Mouse (Mus musculus) liver, embryonic 14.5 days (tissue): ENCODE data around the gene S100a1. TPM values are rescaled to one million over a fixed set of nuclear protein-coding genes. Genes with fewer than 3 reads are reported as not detected.

Source experiments
- ATAC-seq: fragments of 200-750 bp; cut with Nextera tagmentation; 2 replicates; pipeline ENCODE4 v1.8.0; 2017; ENCODE audit warnings: moderate number of reproducible peaks, mild to moderate bottlenecking, moderate library complexity; ENCODE audit not compliant: insufficient read depth
- DNase-seq, 3 experiments: peaks; one replicate each; pipeline ENCODE4 v3.0.0-alpha.2; 2012 to 2013; ENCODE audit warnings: low read depth in 3 of 3, low spot score in 3 of 3
- H3K27ac ChIP-seq: fragments of 300-500 bp; sonication (generic); 2 replicates; pipeline ENCODE4 v1.5.1; 2014; ENCODE audit warnings: moderate library complexity, mild to moderate bottlenecking, control low read depth, inconsistent platforms
- H3K27me3 ChIP-seq: fragments of 300-500 bp; sonication (generic); 2 replicates; pipeline ENCODE4 v1.6.1; 2014; ENCODE audit warnings: mild to moderate bottlenecking, low read length, moderate library complexity; ENCODE audit not compliant: control insufficient read depth, insufficient read depth
- H3K36me3 ChIP-seq: fragments of 300-500 bp; sonication (generic); replicated peaks from 2 replicates; pipeline ENCODE4 v1.6.1; 2014; ENCODE audit warnings: low read depth; ENCODE audit not compliant: control insufficient read depth, insufficient read depth
- H3K4me1 ChIP-seq, 2 experiments: fragments of 200-500 bp in 1 of 2; fragments of 300-500 bp in 1 of 2; sonication (generic) in 1 of 2; replicated peaks; 2 replicates each; pipeline ENCODE4 v1.6.1; 2012 to 2014; ENCODE audit warnings: antibody characterized with exemption in 1 of 2, inconsistent platforms in 1 of 2, low read length in 1 of 2; ENCODE audit not compliant: control insufficient read depth in 2 of 2, insufficient read depth in 2 of 2
- H3K4me2 ChIP-seq: fragments of 300-500 bp; sonication (generic); 2 replicates; pipeline ENCODE4 v1.6.1; 2014; ENCODE audit warnings: low read depth, mild to moderate bottlenecking, control low read depth, moderate library complexity
- H3K4me3 ChIP-seq, 2 experiments: fragments of 200-500 bp in 1 of 2; fragments of 300-500 bp in 1 of 2; sonication (generic) in 1 of 2; 2 replicates each; pipeline ENCODE4 v1.5.1; 2012 to 2014; ENCODE audit warnings: low read depth in 2 of 2, low read length in 2 of 2, mild to moderate bottlenecking in 2 of 2, control low read depth in 1 of 2, inconsistent platforms in 1 of 2, moderate library complexity in 1 of 2; ENCODE audit not compliant: insufficient read depth in 1 of 2
- H3K9ac ChIP-seq: fragments of 300-500 bp; sonication (generic); replicated peaks from 2 replicates; pipeline ENCODE4 v1.6.1; 2014; ENCODE audit warnings: mild to moderate bottlenecking, control low read depth, moderate library complexity
- H3K9me3 ChIP-seq: fragments of 300-500 bp; sonication (generic); 2 replicates; pipeline ENCODE4 v1.6.1; 2016; ENCODE audit warnings: low read length, mixed read lengths; ENCODE audit not compliant: control insufficient read depth
- CTCF ChIP-seq: IDR thresholded peaks from 2 replicates; pipeline ENCODE4 v1.5.1; 2016; ENCODE audit warnings: antibody characterized with exemption, low read depth, control low read depth
- EP300 ChIP-seq: IDR thresholded peaks from 2 replicates; pipeline ENCODE4 v1.6.1; 2016; ENCODE audit warnings: antibody characterized with exemption, low read depth
- WGBS: fragments of 180-500 bp; shearing (Covaris S2); extraction: QIAGEN DNeasy Blood & Tissue Kit; methylation state at CpG from one replicate; pipeline ENCODE4 v1.1.7; 2014; ENCODE audit not compliant: insufficient replicate concordance; 5-methylcytosine and 5-hydroxymethylcytosine counted together
- polyA plus RNA-seq, 2 experiments: library from polyadenylated mRNA; depleted of rRNA in 1 of 2; stranded (reverse) in 1 of 2; unstranded in 1 of 2; fragments of >200 nt; fragmentation: Nextera tagmentation in 1 of 2; extraction: Ambion mirVana in 1 of 2; gene quantifications; 2 replicates each; pipeline versions ENCODE4 v1.2.1 to v1.2.3; 2012 to 2014

S100a1 gene
- polyA plus RNA-seq, 2 experiments, result 14.9 to 20.8 TPM

GRCm38 (mm10) chr3:90549676-90550420 lies 35.7 kb upstream of the S100a1 start:
- H3K4me1 ChIP-seq, result no peaks in the 10 kb centered on the region
- no peak for DNase-seq
- TF ChIP-seq EP300 (no peak), CTCF (no peak)
- no peak overlapping the region for H3K4me2 ChIP-seq
- H3K36me3 ChIP-seq, result no peaks in the 10 kb centered on the region
- WGBS, result 47% methylated on average over 5 of the region's 5 CpGs
- no peaks in the 10 kb centered on the region for H3K9me3 ChIP-seq
- H3K9ac ChIP-seq, result no peak overlapping the region
- no peaks in the 10 kb centered on the region for H3K27me3 ChIP-seq
- ATAC-seq, result no peak
- H3K27ac ChIP-seq, result no peak overlapping the region
- no peak overlapping the region for H3K4me3 ChIP-seq

DNA sequence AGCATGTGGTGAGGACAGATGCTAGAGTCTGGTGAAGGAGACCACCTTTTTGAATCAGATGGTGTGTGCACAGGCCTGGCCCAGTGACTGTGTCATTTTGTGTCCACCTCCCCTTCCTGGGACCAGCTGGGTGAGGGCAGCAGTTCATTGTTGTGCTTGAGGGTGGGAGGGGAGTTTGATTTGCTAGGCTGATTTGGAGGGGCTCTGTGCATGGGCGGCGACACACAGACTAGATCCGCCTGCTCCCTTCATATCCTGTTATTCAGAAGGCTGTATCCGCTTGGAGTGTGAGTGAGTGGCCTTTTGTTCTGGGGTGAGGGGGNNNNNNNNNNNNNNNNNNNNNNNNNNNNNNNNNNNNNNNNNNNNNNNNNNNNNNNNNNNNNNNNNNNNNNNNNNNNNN lies 26.7 kb upstream of the S100a1 start:
- TF ChIP-seq EP300, result no peak
- no peak for TF ChIP-seq CTCF
- H3K9ac ChIP-seq, result no peak overlapping the region
- H3K4me1 ChIP-seq, result peaks cover 0 to 3% of the 10 kb centered on the region in 2 experiments; a peak in 1 of 4 replicates
- ATAC-seq (no peak), DNase-seq (no peak)
- no peak overlapping the region for H3K4me2 ChIP-seq
- no peaks in the 10 kb centered on the region for H3K36me3 ChIP-seq
- H3K27me3 ChIP-seq, result no peaks in the 10 kb centered on the region
- no peak overlapping the region for H3K27ac ChIP-seq
- H3K9me3 ChIP-seq, result no peaks in the 10 kb centered on the region
- WGBS, result 69% methylated on average over 4 of the region's 4 CpGs
- H3K4me3 ChIP-seq, result no peak overlapping the region

- no peaks in the 10 kb centered on the region for H3K27me3 ChIP-seq
- H3K36me3 ChIP-seq, result no peaks in the 10 kb centered on the region
- no peak for ATAC-seq
- DNase-seq, result no peak
- no peak overlapping the region for H3K9ac ChIP-seq
- no peak overlapping the region for H3K27ac ChIP-seq
- H3K4me3 ChIP-seq, result peak overlapping the region; percentile 22 to 30; a peak in 3 of 4 replicates
- no peaks in the 10 kb centered on the region for H3K9me3 ChIP-seq
- TF ChIP-seq CTCF (no peak), EP300 (no peak)
- peaks cover 0 to 3% of the 10 kb centered on the region in 2 experiments; a peak in 1 of 4 replicates for H3K4me1 ChIP-seq
- peak overlapping the region; percentile 34 for H3K4me2 ChIP-seq
- 54% methylated on average over 5 of the region's 5 CpGs for WGBS
These were observed 23.7 kb upstream of the S100a1 start for GRCm38 (mm10) chr3:90537905-90538296.

DNA sequence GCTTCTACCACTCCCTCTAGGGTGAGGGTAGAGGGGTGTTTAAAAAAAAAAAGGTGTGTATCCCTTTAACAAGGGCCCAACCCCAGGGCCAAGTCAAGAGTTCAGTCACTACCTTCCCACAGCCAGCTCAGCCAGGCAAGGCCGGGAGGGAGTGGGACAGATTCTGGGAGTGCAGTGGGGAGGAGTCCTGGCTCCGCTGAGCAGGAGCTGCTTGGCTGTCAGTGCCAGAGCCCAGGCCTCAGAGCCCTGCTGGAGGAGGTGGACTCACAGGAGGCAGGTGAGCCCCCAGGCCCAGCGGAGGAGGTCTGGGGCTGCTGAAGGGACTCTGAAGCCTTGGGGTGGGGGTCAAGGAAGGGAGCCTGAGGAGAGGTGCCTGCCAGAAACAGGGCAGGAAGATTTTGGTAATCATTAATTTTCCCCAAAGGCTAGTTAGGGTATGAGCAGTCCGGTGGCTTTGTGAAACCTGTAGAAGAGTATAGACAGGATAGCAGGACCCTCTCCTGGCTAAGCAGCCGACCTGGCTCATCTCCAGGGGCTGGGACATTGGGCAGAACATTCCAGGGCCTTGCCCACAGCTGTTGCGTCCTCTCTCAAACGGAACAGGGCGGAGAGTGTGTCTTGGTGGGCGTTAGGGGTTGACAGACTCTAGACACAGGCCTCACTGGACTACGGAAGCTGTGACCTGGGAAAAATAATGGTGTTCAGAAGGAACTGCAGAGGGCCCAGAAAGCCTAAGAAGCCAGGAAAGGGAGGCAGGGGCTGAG lies 23.1 kb upstream of the S100a1 start, which contains the start of gene S100a16:
TSS of gene S100a16 (plus strand) at position 114 of the 764 bp plus-strand sequence.
- DNase-seq, result peak in 1 of 3 experiments; percentile 12
- no peak within 1 kb of the TSS for H3K27ac ChIP-seq
- H3K4me1 ChIP-seq, result peaks cover 0 to 3% of the 10 kb centered on the region in 2 experiments; a peak in 1 of 4 replicates

GRCm38 (mm10) chr3:90535446-90535845 lies 21.3 kb upstream of the S100a1 start:
- H3K9me3 ChIP-seq, result no peaks in the 10 kb centered on the region
- H3K4me3 ChIP-seq, result no peak overlapping the region
- 43% methylated on average over 1 of the region's 1 CpGs for WGBS

More for the DNA sequence above, 23.1 kb upstream of the S100a1 start, which contains the start of gene S100a16:
- Histone ChIP-seq H3K27me3 (no peaks in the 10 kb centered on the region), H3K4me2 (peak within 1 kb of the TSS; percentile 34), H3K4me3 (peak within 1 kb of the TSS; percentile 22 to 30; a peak in 3 of 4 replicates), H3K9ac (no peak within 1 kb of the TSS), H3K9me3 (no peaks in the 10 kb centered on the region), H3K36me3 (no peaks in the 10 kb centered on the region)
- peak; percentile 57; the same call in 1 of the 2 replicates for ATAC-seq
- TF ChIP-seq CTCF, result no peak
- no peak for TF ChIP-seq EP300
- 49% methylated on average over 10 of the region's 10 CpGs for WGBS

More at GRCm38 (mm10) chr3:90535446-90535845, 21.3 kb upstream of the S100a1 start:
- H3K27me3 ChIP-seq, result no peaks in the 10 kb centered on the region
- H3K36me3 ChIP-seq, result no peaks in the 10 kb centered on the region
- DNase-seq (no peak), ATAC-seq (no peak)
- TF ChIP-seq EP300, result no peak
- no peak for TF ChIP-seq CTCF
- H3K27ac ChIP-seq, result no peak overlapping the region
- H3K4me1 ChIP-seq, result peaks cover 0 to 3% of the 10 kb centered on the region in 2 experiments; a peak in 1 of 4 replicates
- H3K9ac ChIP-seq, result no peak overlapping the region
- no peak overlapping the region for H3K4me2 ChIP-seq
